Mouse (Mus musculus): ENCODE data around the gene Shank2. TPM values are rescaled to one million over a fixed set of nuclear protein-coding genes. Genes with fewer than 3 reads are reported as not detected.

Gene Shank2
- polyA plus RNA-seq, 1 experiment from 2014 or later, result 0.39 TPM

DNA sequence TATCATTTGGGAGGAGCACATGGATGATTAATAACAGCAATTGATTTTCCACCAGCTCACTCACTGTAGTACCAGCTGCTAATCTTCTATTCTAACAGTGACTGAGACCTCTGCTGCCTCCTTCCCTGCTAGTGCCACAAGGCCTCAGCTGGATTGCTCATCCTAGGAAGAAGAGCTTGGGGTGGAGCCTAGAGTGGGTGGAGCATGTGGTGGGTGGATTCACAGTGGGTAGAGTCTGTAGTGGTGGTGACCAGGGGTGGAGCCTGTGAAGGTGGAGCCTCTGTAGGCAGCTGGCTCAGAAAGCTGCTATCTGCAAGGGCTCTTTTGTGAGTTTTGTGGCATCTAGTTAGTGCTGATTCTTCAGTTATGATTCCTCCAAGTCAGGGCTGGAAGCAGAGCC is 334.9 kb downstream of the Shank2 start:
- no peak; the same call in 1 of the 2 replicates for ATAC-seq (ENCODE audit: low FRiP score, low read depth)
- no peak overlapping the region for H3K9ac ChIP-seq
- H3K27me3 ChIP-seq, result no peaks in the 10 kb centered on the region
- no peaks in the 10 kb centered on the region for H3K4me1 ChIP-seq
- H3K36me3 ChIP-seq, result no peaks in the 10 kb centered on the region
- H3K9me3 ChIP-seq, result no peaks in the 10 kb centered on the region
- no peak overlapping the region for H3K27ac ChIP-seq
- H3K4me2 ChIP-seq (replicated peaks), result no peak overlapping the region
- no peak overlapping the region for H3K4me3 ChIP-seq

DNA sequence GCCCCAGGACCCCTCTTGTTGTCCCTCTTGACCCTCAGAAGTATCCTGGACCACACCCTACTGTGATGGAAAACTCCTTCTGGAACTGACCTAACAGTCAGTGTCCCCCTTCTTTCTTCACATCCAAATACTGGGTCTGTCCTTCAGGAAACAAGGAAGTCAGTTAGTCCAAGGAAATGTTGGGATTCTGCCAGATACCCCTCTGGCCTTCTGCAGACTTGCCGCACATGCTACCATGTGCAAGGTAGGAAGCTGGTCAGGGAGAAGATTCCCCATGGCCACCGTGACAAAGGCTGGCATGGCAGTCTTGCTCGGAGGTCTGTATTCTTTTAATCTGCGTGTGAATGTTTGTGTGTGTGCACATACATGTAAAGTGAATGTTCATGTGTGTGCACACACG is 337.0 kb downstream of the Shank2 start:
- no peaks in the 10 kb centered on the region for H3K36me3 ChIP-seq
- no peaks in the 10 kb centered on the region for H3K4me1 ChIP-seq
- no peak overlapping the region for H3K4me2 ChIP-seq (replicated peaks)
- no peak for ATAC-seq (ENCODE audit: low FRiP score, low read depth)
- H3K27ac ChIP-seq, result no peak overlapping the region
- no peak overlapping the region for H3K9ac ChIP-seq
- H3K27me3 ChIP-seq, result no peaks in the 10 kb centered on the region
- H3K4me3 ChIP-seq, result no peak overlapping the region
- 89% methylated on average over 5 of the region's 5 CpGs for WGBS
- no peaks in the 10 kb centered on the region for H3K9me3 ChIP-seq

DNA sequence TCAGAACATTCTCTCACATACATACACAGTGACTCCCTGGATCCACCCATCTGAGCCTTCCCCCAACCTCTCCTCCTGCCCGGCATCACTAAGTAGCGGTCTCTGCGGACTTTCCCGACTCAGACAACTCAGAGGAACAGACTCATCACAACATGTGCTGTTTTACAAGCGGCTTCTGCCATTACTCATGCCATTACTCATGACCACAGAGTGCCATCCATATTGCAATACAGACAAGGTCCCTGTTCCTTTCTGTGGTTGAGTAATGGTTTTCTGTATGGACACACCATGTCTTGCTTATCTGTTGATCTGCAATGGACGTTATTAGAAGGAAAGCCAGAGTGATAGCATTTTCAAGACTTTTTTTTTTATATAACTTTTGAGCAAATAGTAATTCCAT is 338.6 kb downstream of the Shank2 start:
- Histone ChIP-seq H3K9ac (no peak overlapping the region), H3K36me3 (no peaks in the 10 kb centered on the region), H3K27me3 (no peaks in the 10 kb centered on the region), H3K4me3 (no peak overlapping the region), H3K27ac (no peak overlapping the region), H3K4me2 (replicated peaks) (no peak overlapping the region), H3K9me3 (no peaks in the 10 kb centered on the region), H3K4me1 (no peaks in the 10 kb centered on the region)
- no peak for ATAC-seq (ENCODE audit: low FRiP score, low read depth)
- WGBS, result 84% methylated on average over 6 of the region's 6 CpGs

DNA sequence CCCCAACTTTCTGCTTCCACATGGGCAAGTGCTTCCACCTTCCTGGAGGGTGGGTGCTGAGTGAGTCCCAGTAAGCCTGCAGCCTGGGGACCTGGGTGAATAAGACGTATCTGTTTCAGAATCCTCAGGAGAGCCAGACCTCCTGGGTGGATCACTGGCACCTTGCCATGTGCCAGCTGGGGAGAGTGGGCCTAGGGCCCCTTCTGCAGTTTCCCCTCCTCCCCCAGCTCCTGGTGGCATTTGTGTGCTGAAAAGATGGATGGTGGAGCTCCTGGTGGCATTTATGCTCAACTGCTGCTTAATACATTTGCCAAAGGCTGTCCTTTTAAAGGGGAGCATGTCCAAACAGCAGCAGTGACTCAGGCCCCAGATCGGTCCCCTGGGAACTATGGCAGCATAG is 364.4 kb downstream of the Shank2 start:
- H3K4me2 ChIP-seq (replicated peaks), result no peak overlapping the region
- no peak overlapping the region for H3K27ac ChIP-seq
- no peaks in the 10 kb centered on the region for H3K36me3 ChIP-seq
- no peaks in the 10 kb centered on the region for H3K27me3 ChIP-seq
- WGBS, result 74% methylated on average over 2 of the region's 2 CpGs
- no peak overlapping the region for H3K4me3 ChIP-seq
- H3K9ac ChIP-seq, result no peak overlapping the region
- peaks cover under 1% of the 10 kb centered on the region; the same call in 1 of the 2 replicates for H3K9me3 ChIP-seq
- no peaks in the 10 kb centered on the region for H3K4me1 ChIP-seq
- no peak for ATAC-seq (ENCODE audit: low FRiP score, low read depth)

DNA sequence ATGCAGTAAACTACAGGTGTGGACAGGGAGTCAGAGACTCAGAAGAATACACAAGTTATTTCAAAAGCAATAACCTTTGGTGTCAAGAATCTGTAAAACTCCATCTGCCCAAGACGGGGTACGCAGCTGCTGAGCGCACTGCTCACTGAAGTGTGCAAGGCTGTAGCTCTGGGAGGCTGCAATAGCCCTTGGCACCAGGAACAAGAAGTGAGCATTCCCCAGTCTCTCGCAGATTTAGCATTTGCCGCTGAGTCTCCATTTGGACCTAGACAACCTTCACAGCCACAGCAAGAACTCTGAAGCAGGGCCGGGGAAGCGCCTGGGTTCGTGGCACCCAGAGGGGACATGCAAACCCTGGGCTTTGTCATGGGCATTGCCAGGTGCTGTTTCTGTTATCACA is 371.3 kb downstream of the Shank2 start:
- no peak overlapping the region for H3K9ac ChIP-seq
- no peaks in the 10 kb centered on the region; the same call in 1 of the 2 replicates for H3K4me1 ChIP-seq
- WGBS, result 88% methylated on average over 8 of the region's 8 CpGs
- no peaks in the 10 kb centered on the region for H3K36me3 ChIP-seq
- no peak for ATAC-seq (ENCODE audit: low FRiP score, low read depth)
- H3K4me2 ChIP-seq (replicated peaks), result no peak overlapping the region
- H3K9me3 ChIP-seq, result peaks cover 5% of the 10 kb centered on the region; the same call in 1 of the 2 replicates
- H3K27ac ChIP-seq, result no peak overlapping the region
- H3K4me3 ChIP-seq, result no peak overlapping the region
- H3K27me3 ChIP-seq, result no peaks in the 10 kb centered on the region

DNA sequence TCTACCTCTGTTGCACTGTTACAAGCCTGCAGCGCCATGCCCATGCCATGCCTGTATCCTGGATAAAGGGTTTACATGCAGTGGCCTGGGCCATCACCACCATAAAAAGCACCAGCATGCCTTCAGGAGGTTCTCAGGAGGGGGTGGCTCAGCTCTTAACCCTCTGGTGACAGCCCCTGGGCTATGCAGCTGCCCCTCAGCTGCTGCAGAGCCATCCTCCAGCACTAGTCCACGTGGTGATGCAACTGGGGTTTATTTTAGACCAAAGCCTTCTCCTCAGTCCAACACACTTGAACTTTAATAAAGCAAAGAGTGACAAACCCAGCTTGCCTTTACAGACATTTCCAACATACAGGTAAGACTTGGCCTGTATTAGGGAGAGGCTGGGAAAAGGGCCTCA is 373.8 kb downstream of the Shank2 start:
- Histone ChIP-seq H3K36me3 (no peaks in the 10 kb centered on the region), H3K9ac (no peak overlapping the region), H3K9me3 (peaks cover 5% of the 10 kb centered on the region; the same call in 1 of the 2 replicates), H3K4me2 (replicated peaks) (no peak overlapping the region), H3K27me3 (no peaks in the 10 kb centered on the region), H3K4me1 (no peaks in the 10 kb centered on the region; the same call in 1 of the 2 replicates), H3K4me3 (no peak overlapping the region), H3K27ac (no peak overlapping the region)
- WGBS, result 70% methylated on average over 2 of the region's 2 CpGs
- no peak for ATAC-seq (ENCODE audit: low FRiP score, low read depth)

DNA sequence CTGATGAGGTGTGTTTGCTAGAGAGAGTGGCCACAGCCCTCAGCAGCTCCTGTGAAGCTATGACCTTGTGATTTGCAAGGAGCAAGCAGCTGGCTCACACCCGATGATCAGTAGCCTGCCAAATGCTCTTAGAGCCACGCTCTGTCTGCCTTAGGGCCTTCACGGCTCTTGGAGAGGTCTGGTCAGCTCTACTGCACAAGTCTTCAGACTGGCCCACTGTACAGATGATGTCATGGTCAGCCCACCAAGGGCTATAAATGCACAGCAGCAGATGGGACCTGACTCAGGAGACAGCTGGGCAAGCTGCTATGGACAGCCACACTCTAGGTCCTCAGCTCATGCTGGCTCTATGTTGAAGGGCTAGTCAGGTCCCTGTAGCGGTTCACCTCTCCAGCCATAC is 376.5 kb downstream of the Shank2 start:
- H3K4me1 ChIP-seq, result no peaks in the 10 kb centered on the region; the same call in 1 of the 2 replicates
- no peak for ATAC-seq (ENCODE audit: low FRiP score, low read depth)
- no peak overlapping the region for H3K4me2 ChIP-seq (replicated peaks)
- no peaks in the 10 kb centered on the region for H3K27me3 ChIP-seq
- no peaks in the 10 kb centered on the region for H3K9me3 ChIP-seq
- no peaks in the 10 kb centered on the region for H3K36me3 ChIP-seq
- WGBS, result 57% methylated on average over 4 of the region's 4 CpGs
- no peak overlapping the region for H3K9ac ChIP-seq
- H3K27ac ChIP-seq, result no peak overlapping the region
- H3K4me3 ChIP-seq, result no peak overlapping the region

DNA sequence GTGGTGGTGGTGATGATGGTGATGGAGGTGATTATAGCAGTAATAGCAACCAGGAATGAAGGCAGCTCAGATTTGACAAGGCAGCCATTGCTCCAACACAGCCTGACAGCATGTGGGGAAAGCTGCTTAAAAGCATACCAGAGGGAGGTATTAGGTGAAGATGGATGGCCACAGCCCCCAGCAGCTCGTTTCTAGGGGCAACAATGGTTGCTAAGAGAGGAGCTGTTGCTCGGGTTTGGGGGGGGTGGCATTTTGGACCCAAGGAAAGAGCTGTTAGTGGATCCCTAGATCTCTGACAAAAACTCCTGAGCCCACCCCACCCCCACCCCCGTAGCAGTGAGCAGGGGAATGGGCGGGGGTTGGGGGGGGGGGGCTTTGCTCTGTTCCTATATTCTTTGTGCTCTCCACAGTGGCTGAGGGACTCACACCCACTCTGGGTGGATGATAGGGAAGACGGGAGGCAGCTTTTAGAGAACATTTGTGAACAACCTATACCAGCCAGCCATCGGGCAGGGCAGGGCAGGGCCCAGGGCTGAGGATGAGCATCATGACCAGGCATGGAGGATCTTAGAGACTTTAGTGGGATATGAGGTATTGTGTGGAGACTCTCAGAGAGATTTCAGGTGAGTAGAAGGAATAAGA is 377.6 kb downstream of the Shank2 start:
- H3K4me3 ChIP-seq, result no peak overlapping the region
- no peaks in the 10 kb centered on the region; the same call in 1 of the 2 replicates for H3K4me1 ChIP-seq
- H3K9ac ChIP-seq, result no peak overlapping the region
- WGBS, result 53% methylated on average over 6 of the region's 6 CpGs
- H3K27ac ChIP-seq, result no peak overlapping the region
- ATAC-seq (ENCODE audit: low FRiP score, low read depth), result no peak
- no peak overlapping the region for H3K4me2 ChIP-seq (replicated peaks)
- no peaks in the 10 kb centered on the region for H3K9me3 ChIP-seq
- no peaks in the 10 kb centered on the region for H3K27me3 ChIP-seq
- no peaks in the 10 kb centered on the region for H3K36me3 ChIP-seq

DNA sequence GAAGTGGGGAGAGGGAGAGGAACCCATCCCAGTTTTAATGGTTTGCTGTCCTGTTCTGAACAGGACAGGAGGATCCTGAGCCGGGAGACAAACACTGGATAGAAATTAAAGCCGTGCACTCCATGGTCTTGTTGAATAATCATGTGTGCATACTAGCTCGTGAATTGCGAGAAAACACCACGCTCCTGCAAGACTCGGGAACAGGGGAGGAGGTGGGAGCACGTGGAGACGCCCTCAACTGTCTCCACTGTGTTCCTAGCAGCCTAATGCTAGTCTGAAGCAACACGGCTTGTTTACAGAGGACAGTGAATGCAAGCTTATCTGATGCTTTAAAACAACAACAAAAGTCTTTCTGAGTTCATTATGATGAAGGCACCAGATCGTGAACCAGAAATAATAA is 379.9 kb downstream of the Shank2 start:
- H3K9me3 ChIP-seq, result no peaks in the 10 kb centered on the region
- H3K9ac ChIP-seq, result no peak overlapping the region

DNA sequence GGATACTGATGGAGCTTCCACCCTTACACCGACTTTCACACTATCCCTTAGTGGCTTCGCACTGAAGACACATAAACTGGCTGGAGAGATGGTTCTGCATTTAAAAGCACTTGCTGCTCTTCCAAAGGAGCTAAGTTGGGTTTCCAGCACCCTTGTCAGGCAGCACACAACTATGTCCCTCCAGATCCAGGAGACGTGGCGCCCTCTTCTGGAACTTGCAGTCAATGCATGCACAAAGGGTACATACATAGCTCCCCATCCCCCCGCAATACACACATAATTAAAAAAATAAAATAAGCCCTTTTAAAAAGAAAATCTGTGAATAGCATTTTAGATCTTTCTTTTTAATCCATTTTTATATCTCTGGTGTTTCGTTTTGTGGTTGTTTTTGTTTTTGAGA is 385.8 kb downstream of the Shank2 start:
- ATAC-seq (ENCODE audit: low FRiP score, low read depth), result no peak
- no peaks in the 10 kb centered on the region for H3K9me3 ChIP-seq
- no peaks in the 10 kb centered on the region for H3K36me3 ChIP-seq
- no peak overlapping the region for H3K4me2 ChIP-seq (replicated peaks)
- no peak overlapping the region for H3K9ac ChIP-seq
- H3K27ac ChIP-seq, result no peak overlapping the region
- 91% methylated on average over 6 of the region's 6 CpGs for WGBS
- no peaks in the 10 kb centered on the region for H3K4me1 ChIP-seq
- H3K4me3 ChIP-seq, result no peak overlapping the region
- no peaks in the 10 kb centered on the region for H3K27me3 ChIP-seq

More for the DNA sequence above, 379.9 kb downstream of the Shank2 start:
- no peaks in the 10 kb centered on the region for H3K27me3 ChIP-seq
- H3K4me3 ChIP-seq, result no peak overlapping the region
- no peak overlapping the region for H3K27ac ChIP-seq
- H3K4me2 ChIP-seq (replicated peaks), result no peak overlapping the region
- WGBS, result 77% methylated on average over 10 of the region's 10 CpGs
- H3K36me3 ChIP-seq, result no peaks in the 10 kb centered on the region
- no peak for ATAC-seq (ENCODE audit: low FRiP score, low read depth)
- no peaks in the 10 kb centered on the region for H3K4me1 ChIP-seq

DNA sequence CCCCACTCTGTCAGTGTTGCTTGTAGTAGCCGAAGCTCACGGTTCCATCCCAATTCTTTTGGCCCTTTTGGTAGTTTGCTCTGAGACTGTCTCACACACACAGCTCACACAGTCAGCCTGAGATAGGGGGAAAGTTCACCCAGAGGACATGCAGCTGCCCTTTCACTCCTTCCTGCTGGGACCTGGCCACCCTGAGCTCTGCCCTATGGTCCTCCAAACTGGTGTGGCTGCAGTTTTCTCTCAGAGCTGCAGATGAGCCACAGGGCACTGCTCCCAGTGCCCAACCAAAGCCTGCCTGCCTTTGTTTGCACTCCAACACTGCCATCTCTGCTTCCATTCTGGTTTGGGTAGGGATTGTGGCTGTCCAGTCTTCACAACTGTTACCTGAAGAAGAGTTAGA is 388.0 kb downstream of the Shank2 start:
- WGBS, result 96% methylated on average over 2 of the region's 2 CpGs
- Histone ChIP-seq H3K9ac (no peak overlapping the region), H3K4me1 (no peaks in the 10 kb centered on the region), H3K4me3 (no peak overlapping the region), H3K27ac (no peak overlapping the region), H3K36me3 (no peaks in the 10 kb centered on the region), H3K27me3 (no peaks in the 10 kb centered on the region), H3K9me3 (no peaks in the 10 kb centered on the region), H3K4me2 (replicated peaks) (no peak overlapping the region)
- no peak for ATAC-seq (ENCODE audit: low FRiP score, low read depth)

DNA sequence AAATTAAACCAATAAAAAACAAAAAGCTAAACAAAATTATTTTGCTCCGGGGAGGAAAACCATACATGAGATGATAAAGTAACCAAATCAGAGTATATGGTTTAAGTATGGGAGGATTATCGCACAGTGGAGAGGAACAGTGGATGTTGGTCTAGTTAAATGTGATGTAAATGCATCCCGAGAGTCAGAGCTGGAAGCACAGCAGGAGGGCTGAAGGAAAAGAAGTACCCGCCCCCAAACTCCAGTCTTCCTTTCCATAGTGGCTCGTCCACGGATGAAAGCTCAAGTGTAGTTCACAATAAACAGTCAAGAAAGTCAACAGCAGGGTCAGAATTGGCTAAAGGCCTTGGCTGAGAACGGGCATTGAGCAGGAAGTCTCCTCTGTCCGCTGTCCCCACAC is 388.9 kb downstream of the Shank2 start:
- no peak for ATAC-seq (ENCODE audit: low FRiP score, low read depth)
- WGBS, result 64% methylated on average over 8 of the region's 8 CpGs
- H3K4me1 ChIP-seq, result no peaks in the 10 kb centered on the region

DNA sequence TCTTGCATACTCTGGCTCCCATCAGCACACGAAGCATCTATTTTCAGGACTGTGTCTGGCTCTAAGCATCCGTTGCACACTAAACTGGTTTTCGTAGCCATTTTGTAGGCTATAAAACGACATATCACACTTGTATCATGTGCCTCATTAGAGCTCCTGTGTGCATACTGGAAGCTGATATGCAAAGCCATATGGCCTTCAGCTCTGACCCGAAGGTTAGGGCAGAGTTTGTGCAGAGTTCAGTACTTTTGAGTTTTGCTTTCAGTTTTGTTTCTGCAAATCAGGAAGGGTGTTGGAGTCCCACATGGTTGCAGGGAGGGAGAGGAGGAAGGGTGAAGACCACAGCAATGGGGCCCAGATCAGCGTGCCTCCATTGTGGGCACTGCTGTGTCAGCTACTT is 390.0 kb downstream of the Shank2 start:
- Histone ChIP-seq H3K27ac (no peak overlapping the region), H3K36me3 (no peaks in the 10 kb centered on the region), H3K4me3 (no peak overlapping the region), H3K9me3 (no peaks in the 10 kb centered on the region), H3K4me1 (no peaks in the 10 kb centered on the region), H3K4me2 (replicated peaks) (no peak overlapping the region), H3K27me3 (no peaks in the 10 kb centered on the region), H3K9ac (no peak overlapping the region)
- no peak for ATAC-seq (ENCODE audit: low FRiP score, low read depth)
- 56% methylated on average over 6 of the region's 6 CpGs for WGBS

More for the DNA sequence above, 388.9 kb downstream of the Shank2 start:
- Histone ChIP-seq H3K9me3 (no peaks in the 10 kb centered on the region), H3K4me2 (replicated peaks) (no peak overlapping the region), H3K4me3 (no peak overlapping the region), H3K27me3 (no peaks in the 10 kb centered on the region), H3K27ac (no peak overlapping the region), H3K9ac (no peak overlapping the region), H3K36me3 (no peaks in the 10 kb centered on the region)
